Mouse (Mus musculus): Measurements from ENCODE around the gene Serpinb6d. TPM values are rescaled to one million over a fixed set of nuclear protein-coding genes. Genes with fewer than 3 reads are reported as not detected.

Serpinb6d gene
- not detected in 2 replicates for polyA plus RNA-seq (2012; rRNA removed)

DNA sequence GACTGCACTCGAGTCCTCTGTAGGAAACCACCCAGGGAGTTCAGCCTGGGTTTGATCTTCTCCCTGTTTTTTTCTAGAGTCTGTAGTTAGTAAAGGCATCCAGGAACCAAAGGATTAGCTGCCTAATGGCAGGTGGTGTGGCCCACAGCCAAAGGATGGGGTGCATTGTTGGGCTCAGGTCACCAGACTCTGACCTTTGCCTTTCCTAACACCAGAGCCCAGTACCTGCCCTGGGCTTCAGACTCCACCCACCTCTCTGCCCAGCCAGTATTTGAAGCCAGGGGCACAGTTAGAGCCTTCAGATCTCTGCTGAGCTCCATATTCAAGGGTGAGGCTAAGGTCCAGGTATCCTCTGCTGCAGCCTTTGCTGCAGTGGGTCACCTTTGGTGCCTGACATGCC, at the start of gene Serpinb6d:
Gene Serpinb6d, plus strand, starts transcription at position 301 of the 400 bp plus-strand sequence.

Other genes with a start within 250 kb of the Serpinb6d start
- gene Serpinb9g, start 176.6 kb upstream of the Serpinb6d start, polyA plus RNA-seq (2012; rRNA removed) = 0.03 TPM in 1 of 2 replicates, not detected in the other
- gene Serpinb6e, start 182.0 kb downstream of the Serpinb6d start, polyA plus RNA-seq (2012; rRNA removed) = not detected in 2 replicates
- gene Serpinb6c, start 244.3 kb downstream of the Serpinb6d start, polyA plus RNA-seq (2012; rRNA removed) = not detected in 2 replicates